Mouse (Mus musculus) hematopoietic stem cell, adult 5-6 weeks (primary cell): ENCODE results near the gene Ibtk. TPM values are rescaled to one million over a fixed set of nuclear protein-coding genes. Genes with fewer than 3 reads are reported as not detected.

ENCODE experiments used
- total RNA-seq: library from RNA; stranded (forward); fragments of 172-1452, 232-1000 nt; gene quantifications from 2 replicates; pipeline ENCODE4 v1.2.3, GENCODE M21; 2017

Gene Ibtk
- total RNA-seq, 1 experiment from 2014 or later = 102 TPM

Other genes starting within 250 kb of the Ibtk start
- 0.30 TPM in 1 of 2 replicates, not detected in the other for gene Tpbg, start 93.0 kb upstream of the Ibtk start, total RNA-seq